Mouse (Mus musculus) spleen, adult 2 months (tissue): ENCODE data around the gene Lpar5.

Experiments used
- CTCF ChIP-seq: fragments of 200-500 bp; IDR thresholded peaks from 2 replicates; pipeline ENCODE4 v1.5.1; 2011; ENCODE audit warnings: mild to moderate bottlenecking, inconsistent platforms; ENCODE audit not compliant: insufficient read depth, insufficient read length, insufficient replicate concordance; ENCODE audit errors: extremely low read depth
- POLR2A ChIP-seq: fragments of 200-500 bp; IDR thresholded peaks from 2 replicates; pipeline ENCODE4 v1.6.1; 2011; ENCODE audit warnings: low read depth, low read length, inconsistent platforms

- TF ChIP-seq CTCF (no peak), POLR2A (no peak; the same call in 1 of the 2 replicates)
Measured at GRCm38 (mm10) chr6:125096597-125097345, 29.1 kb downstream of the Lpar5 start.
